Mouse (Mus musculus): Measurements from ENCODE around the gene Taf1. TPM values are rescaled to one million over a fixed set of nuclear protein-coding genes. Genes with fewer than 3 reads are reported as not detected.

The Taf1 gene
- total RNA-seq, 2 experiments from 2014 or later = 14.6 to 19.2 TPM

DNA sequence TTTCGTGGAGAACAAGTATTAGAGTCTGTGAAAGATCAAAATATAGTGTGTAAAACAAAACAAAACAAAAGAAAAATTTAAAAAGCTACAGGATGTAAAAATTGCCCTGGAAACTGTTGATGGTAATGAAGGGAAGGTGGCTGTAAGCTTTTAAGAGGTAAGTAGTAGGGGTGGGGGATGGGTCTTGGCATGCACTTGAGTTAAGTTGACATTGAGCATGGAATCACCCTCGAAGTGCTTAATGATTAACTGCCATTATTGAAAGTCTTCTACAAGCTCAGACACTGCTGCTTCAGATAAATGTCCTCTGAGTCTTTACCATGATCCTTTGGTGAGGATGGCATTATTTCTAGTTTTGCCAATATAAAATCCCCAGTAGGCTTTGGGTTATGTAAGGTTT lies 112.8 kb downstream of the Taf1 start:
- intact Hi-C loops (cut with DNase I) = no loop called here
- no peak for DNase-seq

- no peak for DNase-seq
Measured at GRCm38 (mm10) chrX:101646621-101647020, 114.1 kb downstream of the Taf1 start.

More at GRCm38 (mm10) chrX:101646621-101647020, 114.1 kb downstream of the Taf1 start:
- intact Hi-C loops (cut with DNase I) = no loop called here

Other genes starting within 250 kb of the Taf1 start
- gene Nlgn3, start 233.6 kb upstream of the Taf1 start, total RNA-seq (2021) = under 1 TPM; 0.22 to 0.50 TPM
- gene Gjb1, start 156.4 kb upstream of the Taf1 start, total RNA-seq (2021) = not detected
- gene Zmym3, start 111.9 kb upstream of the Taf1 start, total RNA-seq (2021) = 10 to 100 TPM; 13.7 to 18.2 TPM
- 10 to 100 TPM; 63.9 to 78.2 TPM for gene Nono, start 103.4 kb upstream of the Taf1 start, total RNA-seq (2021)
- 100 to 1,000 TPM; 184 to 237 TPM for gene Itgb1bp2, start 83.6 kb upstream of the Taf1 start, total RNA-seq (2021)
- gene Ogt, start 107.3 kb downstream of the Taf1 start, total RNA-seq (2021) = 10 to 100 TPM; 57.1 to 62.2 TPM
- gene Cxcr3, start 201.5 kb downstream of the Taf1 start, total RNA-seq (2021) = under 1 TPM in 1 of 2 experiments, not detected in 1; 0.24 TPM